Mouse (Mus musculus) bone marrow macrophage, adult 2 months (primary cell): ENCODE measurements around the gene Cap1.

Source experiments
- CTCF ChIP-seq: IDR thresholded peaks from 2 replicates; pipeline ENCODE4 v1.5.1; 2012; ENCODE audit warnings: low read depth, mild to moderate bottlenecking, low read length, moderate library complexity
- POLR2A ChIP-seq: IDR thresholded peaks from 2 replicates; pipeline ENCODE4 v1.6.1; 2012; ENCODE audit warnings: mild to moderate bottlenecking, low read depth, low read length, borderline replicate concordance

DNA sequence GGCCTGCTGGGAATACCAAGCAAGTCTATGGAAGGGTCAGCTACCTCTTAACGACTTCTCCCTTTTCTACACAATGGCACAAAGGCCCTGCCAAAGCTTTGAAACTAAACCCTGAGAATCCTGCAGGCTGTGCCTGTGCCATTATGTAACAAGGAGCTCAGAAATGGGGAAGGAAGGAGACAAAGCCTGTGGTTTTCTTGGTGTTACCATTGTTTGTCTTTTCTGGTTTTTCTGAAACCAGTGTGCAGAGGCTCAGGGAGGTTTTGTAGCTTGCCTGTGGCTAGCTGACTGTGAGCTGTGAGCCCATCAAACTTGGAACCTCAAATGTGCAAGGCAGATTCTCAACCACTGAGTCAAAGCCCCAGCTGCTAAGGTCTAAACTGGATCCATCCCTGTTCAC is 37.0 kb upstream of the Cap1 start:
- TF ChIP-seq CTCF (no peak), POLR2A (no peak)
